In genomic region chr3:68573226-68573624, GRCm38 (mm10) we compare ENCODE assay signal across 8 mouse cellular contexts.
A peak's percentile ranks its signal among the peaks of the same experiment; 100 is the strongest.
DNase-seq lines count a peak whose midpoint lies in the region; ATAC-seq lines count a peak whose summit lies in the region.

No protein-coding gene starts in this region.

- H3K36me3 ChIP-seq in hindbrain, embryonic 13.5 days, result no peaks in the 10 kb centered on the region
- H3K36me3 ChIP-seq in midbrain, embryonic 12.5 days, result no peaks in the 10 kb centered on the region
- H3K36me3 ChIP-seq in liver, embryonic 11.5 days (ENCODE audit: control insufficient read depth, insufficient read depth, low read length), result no peaks in the 10 kb centered on the region

- H3K27me3 ChIP-seq in hindbrain, embryonic 13.5 days, result no peaks in the 10 kb centered on the region
- no peaks in the 10 kb centered on the region for H3K27me3 ChIP-seq in midbrain, embryonic 12.5 days
- H3K27me3 ChIP-seq in liver, embryonic 11.5 days (replicated peaks; ENCODE audit: control insufficient read depth, insufficient read depth, low read length), result no peaks in the 10 kb centered on the region

- peak overlapping the region; percentile 98 for H3K27ac ChIP-seq in hindbrain, embryonic 13.5 days
- peak overlapping the region; percentile 98 for H3K27ac ChIP-seq in midbrain, embryonic 12.5 days (replicated peaks)
- no peak overlapping the region for H3K27ac ChIP-seq in liver, embryonic 11.5 days (ENCODE audit: low read depth, low read length)

- ATAC-seq in hindbrain, embryonic 13.5 days (ENCODE audit: low FRiP score), result no peak
- no peak for ATAC-seq in midbrain, embryonic 12.5 days (ENCODE audit: low FRiP score, low read depth)
- ATAC-seq in megakaryocyte progenitor cell, adult 5-6 weeks (replicated peaks; ENCODE audit: poor library complexity), result no peak
- no peak for ATAC-seq in liver, embryonic 11.5 days (replicated peaks; ENCODE audit: low FRiP score)

- H3K9ac ChIP-seq in hindbrain, embryonic 13.5 days, result peak overlapping the region; percentile 83
- peak overlapping the region; percentile 77; the same call in 1 of the 2 replicates for H3K9ac ChIP-seq in midbrain, embryonic 12.5 days (replicated peaks)
- H3K9ac ChIP-seq in liver, embryonic 11.5 days (ENCODE audit: low read depth, low read length), result no peak overlapping the region

- H3K4me3 ChIP-seq in hindbrain, embryonic 13.5 days, result peak overlapping the region; percentile 52
- H3K4me3 ChIP-seq in midbrain, embryonic 12.5 days, result peak overlapping the region; percentile 52
- no peak overlapping the region for H3K4me3 ChIP-seq in liver, embryonic 11.5 days (ENCODE audit: low read depth, low read length)

- peak overlapping the region; percentile 73 for H3K4me2 ChIP-seq in hindbrain, embryonic 13.5 days
- peak overlapping the region; percentile 66 for H3K4me2 ChIP-seq in midbrain, embryonic 12.5 days (replicated peaks)
- H3K4me2 ChIP-seq in liver, embryonic 11.5 days, result no peak overlapping the region

- H3K4me1 ChIP-seq in hindbrain, embryonic 13.5 days (replicated peaks), result peaks cover 61% of the 10 kb centered on the region
- H3K4me1 ChIP-seq in midbrain, embryonic 12.5 days, result peaks cover 52% of the 10 kb centered on the region
- H3K4me1 ChIP-seq in liver, embryonic 11.5 days (replicated peaks; ENCODE audit: control insufficient read depth, insufficient read depth, low read length), result no peaks in the 10 kb centered on the region; the same call in 1 of the 2 replicates

- DNase-seq in cerebellum, adult 9-10 months, result peak; percentile 69
- DNase-seq in cerebellum, postnatal 4 days (ENCODE audit: low spot score in 2 of 2), result no peak
- DNase-seq in cerebellum, adult 9-11 months, result peak; percentile 64
- no peak for DNase-seq in spleen, postnatal 36 days (ENCODE audit: low spot score in 2 of 2)
- no peak for DNase-seq in liver, embryonic 11.5 days (ENCODE audit: low spot score)

- 45% methylated on average over 3 of the region's 3 CpGs for WGBS in hindbrain, embryonic 13.5 days
- 57% methylated on average over 3 of the region's 3 CpGs for WGBS in midbrain, embryonic 12.5 days
- 80% methylated on average over 3 of the region's 3 CpGs for WGBS in liver, embryonic 11.5 days

- H3K9me3 ChIP-seq in hindbrain, embryonic 13.5 days, result no peaks in the 10 kb centered on the region
- H3K9me3 ChIP-seq in midbrain, embryonic 12.5 days, result no peaks in the 10 kb centered on the region
- no peaks in the 10 kb centered on the region for H3K9me3 ChIP-seq in liver, embryonic 11.5 days (ENCODE audit: control insufficient read depth, low read length)

Comparison
In these comparisons a context has a peak if more than half of its experiments do, and no peak if none do; other contexts are left out.
1. DNase-seq: peak in cerebellum, adult 9-10 months (single experiment) and cerebellum, adult 9-11 months (single experiment); none in cerebellum, postnatal 4 days (0 of 2), spleen, postnatal 36 days (0 of 2) and liver, embryonic 11.5 days (single experiment).